Mouse (Mus musculus) splenic B cell, adult 2 months (primary cell): ENCODE data around the gene Tmem161a.
A peak's percentile ranks its signal among the peaks of the same experiment; 100 is the strongest.

Source experiments
- DNase-seq: peaks from one replicate; pipeline ENCODE4 v3.0.0-alpha.2; 2011; ENCODE audit warnings: low read depth, low spot score
- H3K27me3 ChIP-seq: 2 replicates; pipeline ENCODE4 v1.6.1; 2012; ENCODE audit warnings: mild to moderate bottlenecking, low read length, moderate library complexity, mixed read lengths; ENCODE audit not compliant: control insufficient read depth, poor library complexity, insufficient read depth, severe bottlenecking
- H3K36me3 ChIP-seq: 2 replicates; pipeline ENCODE4 v1.6.1; 2012; ENCODE audit warnings: mild to moderate bottlenecking, low read length, moderate library complexity, mixed read lengths; ENCODE audit not compliant: control insufficient read depth, poor library complexity, insufficient read depth, severe bottlenecking

Tmem161a gene

GRCm38 (mm10) chr8:70147678-70148607, 24.2 kb upstream of the Tmem161a start:
- Histone ChIP-seq H3K36me3 (peaks cover 2% of the 10 kb centered on the region; the same call in 1 of the 2 replicates), H3K27me3 (no peaks in the 10 kb centered on the region)
- no peak for DNase-seq

GRCm38 (mm10) chr8:70150158-70150557, 22.0 kb upstream of the Tmem161a start:
- DNase-seq, result no peak
- H3K27me3 ChIP-seq, result no peaks in the 10 kb centered on the region
- peaks cover 2% of the 10 kb centered on the region; the same call in 1 of the 2 replicates for H3K36me3 ChIP-seq

GRCm38 (mm10) chr8:70152537-70153257, 19.5 kb upstream of the Tmem161a start:
- Histone ChIP-seq H3K27me3 (no peaks in the 10 kb centered on the region), H3K36me3 (no peaks in the 10 kb centered on the region)
- DNase-seq, result peak; percentile 85

GRCm38 (mm10) chr8:70157240-70157800, 14.8 kb upstream of the Tmem161a start:
- no peak for DNase-seq
- no peaks in the 10 kb centered on the region for H3K27me3 ChIP-seq

GRCm38 (mm10) chr8:70158069-70158853, 13.9 kb upstream of the Tmem161a start:
- peak; percentile 91 for DNase-seq
- Histone ChIP-seq H3K27me3 (no peaks in the 10 kb centered on the region), H3K36me3 (no peaks in the 10 kb centered on the region)

More at GRCm38 (mm10) chr8:70157240-70157800, 14.8 kb upstream of the Tmem161a start:
- no peaks in the 10 kb centered on the region for H3K36me3 ChIP-seq

GRCm38 (mm10) chr8:70159211-70159610, 12.9 kb upstream of the Tmem161a start:
- H3K27me3 ChIP-seq, result no peaks in the 10 kb centered on the region
- no peaks in the 10 kb centered on the region for H3K36me3 ChIP-seq
- DNase-seq, result peak; percentile 31

- Histone ChIP-seq H3K36me3 (no peaks in the 10 kb centered on the region), H3K27me3 (no peaks in the 10 kb centered on the region)
- peak; percentile 92 for DNase-seq
These were observed 12.1 kb upstream of the Tmem161a start for GRCm38 (mm10) chr8:70160015-70160414.

GRCm38 (mm10) chr8:70163316-70163715, 8.8 kb upstream of the Tmem161a start:
- no peak for DNase-seq

GRCm38 (mm10) chr8:70166504-70167110, 5.5 kb upstream of the Tmem161a start:
- DNase-seq, result peak; percentile 86
- no peaks in the 10 kb centered on the region for H3K36me3 ChIP-seq
- no peaks in the 10 kb centered on the region for H3K27me3 ChIP-seq

More at GRCm38 (mm10) chr8:70163316-70163715, 8.8 kb upstream of the Tmem161a start:
- no peaks in the 10 kb centered on the region for H3K36me3 ChIP-seq
- H3K27me3 ChIP-seq, result no peaks in the 10 kb centered on the region

- no peaks in the 10 kb centered on the region for H3K36me3 ChIP-seq
- H3K27me3 ChIP-seq, result no peaks in the 10 kb centered on the region
- no peak for DNase-seq
These were observed 2.0 kb upstream of the Tmem161a start for GRCm38 (mm10) chr8:70170116-70170515.

- no peak for DNase-seq
- no peaks in the 10 kb centered on the region for H3K36me3 ChIP-seq
- no peaks in the 10 kb centered on the region for H3K27me3 ChIP-seq
These were observed 1.4 kb upstream of the Tmem161a start for GRCm38 (mm10) chr8:70170748-70171147.

GRCm38 (mm10) chr8:70171240-70171639, 916 bp upstream of the Tmem161a start:
- Histone ChIP-seq H3K27me3 (no peaks in the 10 kb centered on the region), H3K36me3 (no peaks in the 10 kb centered on the region)
- DNase-seq, result no peak

- Histone ChIP-seq H3K36me3 (no peaks in the 10 kb centered on the region), H3K27me3 (no peaks in the 10 kb centered on the region)
- no peak for DNase-seq
These were observed 1.2 kb downstream of the Tmem161a start for GRCm38 (mm10) chr8:70173320-70173719.

GRCm38 (mm10) chr8:70174079-70174478, 1.9 kb downstream of the Tmem161a start:
- Histone ChIP-seq H3K36me3 (no peaks in the 10 kb centered on the region), H3K27me3 (no peaks in the 10 kb centered on the region)
- DNase-seq, result no peak
